Mouse (Mus musculus) myocyte (in vitro differentiated cells): Measurements from ENCODE around the gene Tgfbrap1. TPM values are rescaled to one million over a fixed set of nuclear protein-coding genes. Genes with fewer than 3 reads are reported as not detected.

ENCODE experiments used
- H3K27me3 ChIP-seq: one replicate; pipeline ENCODE4 v1.6.1; 2011; ENCODE audit not compliant: control insufficient read depth, insufficient read depth, insufficient read length
- H3K36me3 ChIP-seq: one replicate; pipeline ENCODE4 v1.6.1; 2011; ENCODE audit not compliant: control insufficient read depth, insufficient read depth
- H3K4me2 ChIP-seq: one replicate; pipeline ENCODE4 v1.6.1; 2011; ENCODE audit warnings: low read depth, control low read depth
- H3K4me3 ChIP-seq: one replicate; pipeline ENCODE4 v1.5.1; 2011; ENCODE audit warnings: mild to moderate bottlenecking, control low read depth, moderate library complexity
- H3K79me2 ChIP-seq: one replicate; pipeline ENCODE4 v1.6.1; 2011; ENCODE audit not compliant: control insufficient read depth, insufficient read depth
- H3ac ChIP-seq: one replicate; pipeline ENCODE4 v1.6.1; 2011; ENCODE audit not compliant: control insufficient read depth, insufficient read length
- CEBPB ChIP-seq: IDR thresholded peaks from 2 replicates; pipeline ENCODE4 v1.6.1; 2011; ENCODE audit warnings: mild to moderate bottlenecking, moderate library complexity; ENCODE audit not compliant: poor library complexity, insufficient read depth, severe bottlenecking
- E2F4 ChIP-seq: IDR thresholded peaks from one replicate; pipeline ENCODE4 v1.6.1; 2011; ENCODE audit warnings: mild to moderate bottlenecking, control low read depth, moderate library complexity; ENCODE audit not compliant: insufficient read depth
- MAX ChIP-seq: IDR thresholded peaks from one replicate; pipeline ENCODE4 v1.6.1; 2011; ENCODE audit warnings: low read depth, mild to moderate bottlenecking, control low read depth
- MYOD1 ChIP-seq, 3 experiments: IDR thresholded peaks; one replicate each; pipeline ENCODE4 v1.6.1; 2011; ENCODE audit warnings: control low read depth in 2 of 3, low read depth in 2 of 3, mild to moderate bottlenecking in 2 of 3, moderate library complexity in 1 of 3; ENCODE audit not compliant: insufficient read length in 2 of 3, control insufficient read depth in 1 of 3
- MYOG ChIP-seq, 3 experiments: IDR thresholded peaks; one replicate each; pipeline ENCODE4 v1.6.1; 2011; ENCODE audit warnings: control low read depth in 2 of 3, low read depth in 2 of 3, mild to moderate bottlenecking in 2 of 3; ENCODE audit not compliant: insufficient read length in 2 of 3, control insufficient read depth in 1 of 3, insufficient read depth in 1 of 3
- POLR2A ChIP-seq: IDR thresholded peaks from one replicate; pipeline ENCODE4 v1.6.1; 2011; ENCODE audit warnings: low read depth, mild to moderate bottlenecking, control low read depth, moderate library complexity; ENCODE audit not compliant: insufficient read length
- POLR2AphosphoS2 ChIP-seq: IDR thresholded peaks from one replicate; pipeline ENCODE4 v1.6.1; 2011; ENCODE audit warnings: low read depth, control low read depth; ENCODE audit not compliant: insufficient read length
- REST ChIP-seq: IDR thresholded peaks from one replicate; pipeline ENCODE4 v1.6.1; 2011; ENCODE audit warnings: mild to moderate bottlenecking, control low read depth, moderate library complexity; ENCODE audit not compliant: insufficient read depth, insufficient read length
- SRF ChIP-seq: IDR thresholded peaks from one replicate; pipeline ENCODE4 v1.6.1; 2011; ENCODE audit warnings: low read depth; ENCODE audit not compliant: control insufficient read depth, insufficient read length
- TCF12 ChIP-seq: IDR thresholded peaks from one replicate; pipeline ENCODE4 v1.6.1; 2011; ENCODE audit warnings: mild to moderate bottlenecking, control low read depth; ENCODE audit not compliant: poor library complexity, insufficient read depth, severe bottlenecking
- TCF3 ChIP-seq: IDR thresholded peaks from one replicate; pipeline ENCODE4 v1.6.1; 2011; ENCODE audit warnings: low read depth, control low read depth; ENCODE audit not compliant: insufficient read length
- USF1 ChIP-seq: IDR thresholded peaks from one replicate; pipeline ENCODE4 v1.6.1; 2011; ENCODE audit warnings: low read depth, mild to moderate bottlenecking, control low read depth, moderate library complexity
- polyA plus RNA-seq: library from polyadenylated mRNA; unstranded; fragments of >200 nt; fragmentation: generic; extraction: Trizol; gene quantifications from one replicate; pipeline ENCODE4 v1.2.1, GENCODE M21; 2012; ENCODE audit warnings: missing spikeins

The Tgfbrap1 gene
- polyA plus RNA-seq, 1 experiment = 12.8 TPM

GRCm38 (mm10) chr1:43112882-43113281 is 14.4 kb upstream of the Tgfbrap1 start:
- TF ChIP-seq MYOG (IDR thresholded peaks at IDR 0.05; ENCODE audit: control insufficient read depth in 1 of 3, insufficient read depth in 1 of 3, insufficient read length in 2 of 3, low read depth in 2 of 3) = no peak
- no peak for TF ChIP-seq SRF
- no peak for TF ChIP-seq POLR2AphosphoS2
- no peak for TF ChIP-seq MYOD1 (IDR thresholded peaks at IDR 0.05; ENCODE audit: control insufficient read depth in 1 of 3, insufficient read length in 2 of 3, low read depth in 2 of 3)
- TF ChIP-seq TCF12 = no peak
- no peak for TF ChIP-seq E2F4
- no peak for TF ChIP-seq POLR2A
- TF ChIP-seq TCF3 = no peak
- TF ChIP-seq REST = no peak
- no peak for TF ChIP-seq USF1
- TF ChIP-seq MAX = no peak
- TF ChIP-seq CEBPB = no peak
- Histone ChIP-seq H3K79me2 (no peaks in the 10 kb centered on the region), H3K4me2 (no peak overlapping the region), H3K27me3 (no peaks in the 10 kb centered on the region), H3K36me3 (peaks cover 35% of the 10 kb centered on the region), H3ac (no peak overlapping the region), H3K4me3 (no peak overlapping the region)

GRCm38 (mm10) chr1:43110556-43110955 is 12.1 kb upstream of the Tgfbrap1 start:
- H3K79me2 ChIP-seq = no peaks in the 10 kb centered on the region
- no peak overlapping the region for H3ac ChIP-seq
- TF ChIP-seq MYOD1 (IDR thresholded peaks at IDR 0.05; ENCODE audit: control insufficient read depth in 1 of 3, insufficient read length in 2 of 3, low read depth in 2 of 3) = no peak
- no peak for TF ChIP-seq TCF12
- no peak for TF ChIP-seq POLR2A
- TF ChIP-seq MYOG (IDR thresholded peaks at IDR 0.05; ENCODE audit: control insufficient read depth in 1 of 3, insufficient read depth in 1 of 3, insufficient read length in 2 of 3, low read depth in 2 of 3) = no peak
- no peak for TF ChIP-seq USF1
- no peak for TF ChIP-seq CEBPB
- no peak for TF ChIP-seq E2F4
- TF ChIP-seq POLR2AphosphoS2 = no peak
- no peak for TF ChIP-seq SRF
- no peak for TF ChIP-seq TCF3
- no peak for TF ChIP-seq REST
- TF ChIP-seq MAX = no peak
- no peaks in the 10 kb centered on the region for H3K27me3 ChIP-seq
- no peak overlapping the region for H3K4me3 ChIP-seq
- H3K36me3 ChIP-seq = peaks cover 41% of the 10 kb centered on the region
- no peak overlapping the region for H3K4me2 ChIP-seq

GRCm38 (mm10) chr1:43108729-43109128 is 10.3 kb upstream of the Tgfbrap1 start:
- H3K4me3 ChIP-seq = no peak overlapping the region
- peaks cover 32% of the 10 kb centered on the region for H3K36me3 ChIP-seq
- TF ChIP-seq POLR2A (no peak), TCF3 (no peak), TCF12 (no peak), REST (no peak), CEBPB (no peak), MAX (no peak), POLR2AphosphoS2 (no peak), MYOG (IDR thresholded peaks at IDR 0.05; ENCODE audit: control insufficient read depth in 1 of 3, insufficient read depth in 1 of 3, insufficient read length in 2 of 3, low read depth in 2 of 3) (no peak), MYOD1 (IDR thresholded peaks at IDR 0.05; ENCODE audit: control insufficient read depth in 1 of 3, insufficient read length in 2 of 3, low read depth in 2 of 3) (no peak), E2F4 (no peak), USF1 (no peak), SRF (no peak)
- H3K79me2 ChIP-seq = peaks cover 17% of the 10 kb centered on the region
- H3ac ChIP-seq = no peak overlapping the region
- H3K4me2 ChIP-seq = no peak overlapping the region
- H3K27me3 ChIP-seq = no peaks in the 10 kb centered on the region

- TF ChIP-seq MYOG (IDR thresholded peaks at IDR 0.05; ENCODE audit: control insufficient read depth in 1 of 3, insufficient read depth in 1 of 3, insufficient read length in 2 of 3, low read depth in 2 of 3) (no peak), SRF (no peak), MAX (no peak), E2F4 (no peak), POLR2A (no peak), CEBPB (no peak), TCF12 (no peak), REST (no peak), TCF3 (no peak), USF1 (no peak), MYOD1 (IDR thresholded peaks at IDR 0.05; ENCODE audit: control insufficient read depth in 1 of 3, insufficient read length in 2 of 3, low read depth in 2 of 3) (no peak), POLR2AphosphoS2 (no peak)
- no peaks in the 10 kb centered on the region for H3K36me3 ChIP-seq
- H3K4me2 ChIP-seq = no peak overlapping the region
- H3K4me3 ChIP-seq = no peak overlapping the region
- peaks cover 5% of the 10 kb centered on the region for H3K79me2 ChIP-seq
- H3K27me3 ChIP-seq = no peaks in the 10 kb centered on the region
- H3ac ChIP-seq = no peak overlapping the region
These were observed 4.2 kb downstream of the Tgfbrap1 start for GRCm38 (mm10) chr1:43094206-43094605.
